Mouse (Mus musculus): ENCODE results near the gene Smco4. TPM values are rescaled to one million over a fixed set of nuclear protein-coding genes. Genes with fewer than 3 reads are reported as not detected.

The Smco4 gene
- total and polyA plus RNA-seq, 3 experiments: 16.5 to 25.8 (median 24.9) TPM

GRCm38 (mm10) chr9:15502476-15502875, 9.2 kb downstream of the Smco4 start:
- Histone ChIP-seq H3K27me3 (ENCODE audit: control insufficient read depth, insufficient read depth, low read length) (no peaks in the 10 kb centered on the region), H3K79me2 (replicated peaks; ENCODE audit: control insufficient read depth, insufficient read depth, low read length) (peaks cover 2% of the 10 kb centered on the region; the same call in 1 of the 2 replicates), H3K4me3 (no peak overlapping the region), H3K9ac (ENCODE audit: low read depth, low read length) (no peak overlapping the region), H3K27ac (no peak overlapping the region), H3K36me3 (ENCODE audit: control insufficient read depth, insufficient read depth, low read length) (peaks cover 2% of the 10 kb centered on the region; the same call in 1 of the 2 replicates), H3K4me1 (ENCODE audit: control insufficient read depth, insufficient read depth, low read length) (peaks cover 25% of the 10 kb centered on the region)
- no peak for TF ChIP-seq POLR2A (IDR thresholded peaks at IDR 0.05; ENCODE audit: insufficient read depth, low read depth, low read length)
- no peak for TF ChIP-seq EP300 (IDR thresholded peaks at IDR 0.05; ENCODE audit: insufficient read depth, low read depth, low read length)
- no peak for TF ChIP-seq CTCF (IDR thresholded peaks at IDR 0.05)
- no peak for DNase-seq
- intact Hi-C loops (cut with DNase I): no loop called here
- 70% methylated on average over 7 of the region's 7 CpGs for WGBS

GRCm38 (mm10) chr9:15503307-15503706, 10.1 kb downstream of the Smco4 start:
- H3K36me3 ChIP-seq (ENCODE audit: control insufficient read depth, insufficient read depth, low read length): peaks cover 3% of the 10 kb centered on the region; the same call in 1 of the 2 replicates
- H3K9ac ChIP-seq (ENCODE audit: low read depth, low read length): no peak overlapping the region
- peaks cover 2% of the 10 kb centered on the region; the same call in 1 of the 2 replicates for H3K79me2 ChIP-seq (replicated peaks; ENCODE audit: control insufficient read depth, insufficient read depth, low read length)
- H3K4me3 ChIP-seq: no peak overlapping the region
- peaks cover 33% of the 10 kb centered on the region for H3K4me1 ChIP-seq (ENCODE audit: control insufficient read depth, insufficient read depth, low read length)
- H3K27ac ChIP-seq: peak overlapping the region; percentile 64
- H3K27me3 ChIP-seq (ENCODE audit: control insufficient read depth, insufficient read depth, low read length): no peaks in the 10 kb centered on the region
- no peak for TF ChIP-seq EP300 (IDR thresholded peaks at IDR 0.05; ENCODE audit: insufficient read depth, low read depth, low read length)
- 57% methylated on average over 10 of the region's 10 CpGs for WGBS
- intact Hi-C loops (cut with DNase I): no loop called here
- DNase-seq: no peak

GRCm38 (mm10) chr9:15503827-15504226, 10.6 kb downstream of the Smco4 start:
- Histone ChIP-seq H3K27me3 (ENCODE audit: control insufficient read depth, insufficient read depth, low read length) (no peaks in the 10 kb centered on the region), H3K36me3 (ENCODE audit: control insufficient read depth, insufficient read depth, low read length) (peaks cover 8% of the 10 kb centered on the region; the same call in 1 of the 2 replicates), H3K9ac (ENCODE audit: low read depth, low read length) (no peak overlapping the region; the same call in 1 of the 2 replicates), H3K4me3 (no peak overlapping the region), H3K79me2 (replicated peaks; ENCODE audit: control insufficient read depth, insufficient read depth, low read length) (0 out of 2 replicates have a peak, but pooled peaks cover 1% of the 10 kb centered on the region), H3K4me1 (ENCODE audit: control insufficient read depth, insufficient read depth, low read length) (peaks cover 34% of the 10 kb centered on the region), H3K27ac (peak overlapping the region; percentile 64)
- 34% methylated on average over 6 of the region's 6 CpGs for WGBS
- no peak for DNase-seq
- intact Hi-C loops (cut with DNase I): no loop called here
- TF ChIP-seq POLR2A (IDR thresholded peaks at IDR 0.05; ENCODE audit: insufficient read depth, low read depth, low read length): no peak
- 0 out of 2 replicates have a peak, but pooled peaks have one; percentile 27 for TF ChIP-seq EP300 (IDR thresholded peaks at IDR 0.05; ENCODE audit: insufficient read depth, low read depth, low read length)

- no peak overlapping the region for H3K9ac ChIP-seq (ENCODE audit: low read depth, low read length)
- peaks cover 37% of the 10 kb centered on the region for H3K4me1 ChIP-seq (ENCODE audit: control insufficient read depth, insufficient read depth, low read length)
- 54% methylated on average over 1 of the region's 1 CpGs for WGBS
- no peaks in the 10 kb centered on the region for H3K27me3 ChIP-seq (ENCODE audit: control insufficient read depth, insufficient read depth, low read length)
- peaks cover 13% of the 10 kb centered on the region; the same call in 1 of the 2 replicates for H3K36me3 ChIP-seq (ENCODE audit: control insufficient read depth, insufficient read depth, low read length)
- H3K79me2 ChIP-seq (replicated peaks; ENCODE audit: control insufficient read depth, insufficient read depth, low read length): no peaks in the 10 kb centered on the region
- no peak for DNase-seq
- intact Hi-C loops (cut with DNase I): no loop called here
- TF ChIP-seq EP300 (IDR thresholded peaks at IDR 0.05; ENCODE audit: insufficient read depth, low read depth, low read length) (no peak), CTCF (IDR thresholded peaks at IDR 0.05) (no peak), POLR2A (IDR thresholded peaks at IDR 0.05; ENCODE audit: insufficient read depth, low read depth, low read length) (no peak)
- H3K27ac ChIP-seq: no peak overlapping the region
- no peak overlapping the region for H3K4me3 ChIP-seq
Observed at GRCm38 (mm10) chr9:15505288-15505687, 12.1 kb downstream of the Smco4 start.

- no peak for TF ChIP-seq EP300 (IDR thresholded peaks at IDR 0.05; ENCODE audit: insufficient read depth, low read depth, low read length)
- no peak for TF ChIP-seq CTCF (IDR thresholded peaks at IDR 0.05)
- no peak for TF ChIP-seq POLR2A (IDR thresholded peaks at IDR 0.05; ENCODE audit: insufficient read depth, low read depth, low read length)
- peak overlapping the region; percentile 87 for H3K27ac ChIP-seq
- peaks cover 16% of the 10 kb centered on the region; the same call in 1 of the 2 replicates for H3K36me3 ChIP-seq (ENCODE audit: control insufficient read depth, insufficient read depth, low read length)
- DNase-seq: no peak
- H3K4me3 ChIP-seq: no peak overlapping the region
- WGBS: 59% methylated on average over 3 of the region's 3 CpGs
- no peak overlapping the region for H3K9ac ChIP-seq (ENCODE audit: low read depth, low read length)
- intact Hi-C loops (cut with DNase I): loop anchor here (2.0 kb wide), 1 partner anchor 18 kb away; no protein-coding TSS in a partner anchor
- H3K27me3 ChIP-seq (ENCODE audit: control insufficient read depth, insufficient read depth, low read length): no peaks in the 10 kb centered on the region
- H3K4me1 ChIP-seq (ENCODE audit: control insufficient read depth, insufficient read depth, low read length): peaks cover 38% of the 10 kb centered on the region
- H3K79me2 ChIP-seq (replicated peaks; ENCODE audit: control insufficient read depth, insufficient read depth, low read length): no peaks in the 10 kb centered on the region
Observed at GRCm38 (mm10) chr9:15506863-15507262, 13.6 kb downstream of the Smco4 start.

GRCm38 (mm10) chr9:15507431-15507875, 14.2 kb downstream of the Smco4 start:
- intact Hi-C loops (cut with DNase I): loop anchor here (2.0 kb wide), 1 partner anchor 17 kb away; no protein-coding TSS in a partner anchor
- Histone ChIP-seq H3K27me3 (ENCODE audit: control insufficient read depth, insufficient read depth, low read length) (no peaks in the 10 kb centered on the region), H3K36me3 (ENCODE audit: control insufficient read depth, insufficient read depth, low read length) (peaks cover 16% of the 10 kb centered on the region; the same call in 1 of the 2 replicates), H3K4me3 (no peak overlapping the region), H3K27ac (peak overlapping the region; percentile 87), H3K79me2 (replicated peaks; ENCODE audit: control insufficient read depth, insufficient read depth, low read length) (no peaks in the 10 kb centered on the region), H3K4me1 (ENCODE audit: control insufficient read depth, insufficient read depth, low read length) (peaks cover 38% of the 10 kb centered on the region), H3K9ac (ENCODE audit: low read depth, low read length) (no peak overlapping the region; the same call in 1 of the 2 replicates)
- peak in 1 of 2 experiments; percentile 55 for DNase-seq
- WGBS: 16% methylated on average over 4 of the region's 4 CpGs
- TF ChIP-seq POLR2A (IDR thresholded peaks at IDR 0.05; ENCODE audit: insufficient read depth, low read depth, low read length) (0 out of 2 replicates have a peak, but pooled peaks have one; percentile 7), EP300 (IDR thresholded peaks at IDR 0.05; ENCODE audit: insufficient read depth, low read depth, low read length) (peak; percentile 48; the same call in 1 of the 2 replicates), CTCF (IDR thresholded peaks at IDR 0.05) (no peak)

Measured in heart, adult 2 months (tissue).